Mouse (Mus musculus): ENCODE measurements at regions not wholly inside any gene's neighbourhood (a gene's known extent, or its start where the extent isn't known, plus 50 kb on each side); places are given as distances from the start of the nearest gene placed in this dataset.

GRCm38 (mm10) chr4:91029462-91029861 lies 371.1 kb downstream of the Elavl2 start:
- Histone ChIP-seq H3K36me3 (ENCODE audit: control insufficient read depth, insufficient read depth, low read length, poor library complexity, severe bottlenecking) (no peaks in the 10 kb centered on the region), H3K27ac (ENCODE audit: insufficient read depth, low read depth, low read length, poor library complexity, severe bottlenecking) (no peak overlapping the region), H3K9ac (ENCODE audit: insufficient read depth, low read depth, low read length, poor library complexity, severe bottlenecking) (no peak overlapping the region), H3K9me3 (ENCODE audit: control insufficient read depth, insufficient read depth, low read depth, low read length) (no peaks in the 10 kb centered on the region), H3K4me3 (ENCODE audit: insufficient read depth in 1 of 2, low read depth in 1 of 2, low read length in 2 of 2, poor library complexity in 1 of 2, severe bottlenecking in 1 of 2) (no peak overlapping the region), H3K4me1 (ENCODE audit: control insufficient read depth in 2 of 2, insufficient read depth in 2 of 2, low read length in 2 of 2, poor library complexity in 1 of 2) (no peaks in the 10 kb centered on the region)
- in situ Hi-C loops (cut with MboI; ENCODE audit: low sequenced_read_pairs in 2 of 2, unreplicated experiment in 2 of 2): no loop called here
- DNase-seq (ENCODE audit: low read depth, low spot score): no peak
- no peak for TF ChIP-seq HCFC1 (IDR thresholded peaks at IDR 0.05; ENCODE audit: borderline replicate concordance, insufficient read depth, low read length)
- no peak for TF ChIP-seq ZNF384 (IDR thresholded peaks at IDR 0.05; ENCODE audit: low read depth, low read length)
- TF ChIP-seq CHD2 (IDR thresholded peaks at IDR 0.05; ENCODE audit: low read depth, low read length): no peak
- no peak for TF ChIP-seq MAFK (IDR thresholded peaks at IDR 0.05; ENCODE audit: insufficient read depth, low read depth, low read length)
- no peak for TF ChIP-seq ZC3H11A (IDR thresholded peaks at IDR 0.05; ENCODE audit: borderline replicate concordance, low read depth, low read length)

- Histone ChIP-seq H3K4me1 (ENCODE audit: control insufficient read depth in 2 of 2, insufficient read depth in 2 of 2, low read length in 2 of 2, poor library complexity in 1 of 2) (no peaks in the 10 kb centered on the region), H3K4me3 (ENCODE audit: insufficient read depth in 1 of 2, low read depth in 1 of 2, low read length in 2 of 2, poor library complexity in 1 of 2, severe bottlenecking in 1 of 2) (no peak overlapping the region), H3K9me3 (ENCODE audit: control insufficient read depth, insufficient read depth, low read depth, low read length) (no peaks in the 10 kb centered on the region), H3K27ac (ENCODE audit: insufficient read depth, low read depth, low read length, poor library complexity, severe bottlenecking) (no peak overlapping the region), H3K9ac (ENCODE audit: insufficient read depth, low read depth, low read length, poor library complexity, severe bottlenecking) (no peak overlapping the region), H3K36me3 (ENCODE audit: control insufficient read depth, insufficient read depth, low read length, poor library complexity, severe bottlenecking) (no peaks in the 10 kb centered on the region)
- TF ChIP-seq CHD2 (IDR thresholded peaks at IDR 0.05; ENCODE audit: low read depth, low read length): no peak
- no peak for TF ChIP-seq HCFC1 (IDR thresholded peaks at IDR 0.05; ENCODE audit: borderline replicate concordance, insufficient read depth, low read length)
- TF ChIP-seq ZNF384 (IDR thresholded peaks at IDR 0.05; ENCODE audit: low read depth, low read length): no peak
- TF ChIP-seq MAFK (IDR thresholded peaks at IDR 0.05; ENCODE audit: insufficient read depth, low read depth, low read length): no peak
- no peak for TF ChIP-seq ZC3H11A (IDR thresholded peaks at IDR 0.05; ENCODE audit: borderline replicate concordance, low read depth, low read length)
- in situ Hi-C loops (cut with MboI; ENCODE audit: low sequenced_read_pairs in 2 of 2, unreplicated experiment in 2 of 2): no loop called here
- DNase-seq (ENCODE audit: low read depth, low spot score): no peak
Measured at GRCm38 (mm10) chr4:91028013-91028626, 372.5 kb downstream of the Elavl2 start.

GRCm38 (mm10) chr4:90996388-90997092 lies 404.0 kb downstream of the Elavl2 start:
- Histone ChIP-seq H3K36me3 (ENCODE audit: control insufficient read depth, insufficient read depth, low read length, poor library complexity, severe bottlenecking) (no peaks in the 10 kb centered on the region), H3K4me3 (ENCODE audit: insufficient read depth in 1 of 2, low read depth in 1 of 2, low read length in 2 of 2, poor library complexity in 1 of 2, severe bottlenecking in 1 of 2) (no peak overlapping the region), H3K9ac (ENCODE audit: insufficient read depth, low read depth, low read length, poor library complexity, severe bottlenecking) (no peak overlapping the region), H3K27ac (ENCODE audit: insufficient read depth, low read depth, low read length, poor library complexity, severe bottlenecking) (no peak overlapping the region), H3K9me3 (ENCODE audit: control insufficient read depth, insufficient read depth, low read depth, low read length) (no peaks in the 10 kb centered on the region), H3K4me1 (ENCODE audit: control insufficient read depth in 2 of 2, insufficient read depth in 2 of 2, low read length in 2 of 2, poor library complexity in 1 of 2) (no peaks in the 10 kb centered on the region)
- no peak for TF ChIP-seq HCFC1 (IDR thresholded peaks at IDR 0.05; ENCODE audit: borderline replicate concordance, insufficient read depth, low read length)
- TF ChIP-seq MAFK (IDR thresholded peaks at IDR 0.05; ENCODE audit: insufficient read depth, low read depth, low read length): no peak
- no peak for TF ChIP-seq ZC3H11A (IDR thresholded peaks at IDR 0.05; ENCODE audit: borderline replicate concordance, low read depth, low read length)
- TF ChIP-seq ZNF384 (IDR thresholded peaks at IDR 0.05; ENCODE audit: low read depth, low read length): no peak
- in situ Hi-C loops (cut with MboI; ENCODE audit: low sequenced_read_pairs in 2 of 2, unreplicated experiment in 2 of 2): no loop called here
- DNase-seq (ENCODE audit: low read depth, low spot score): no peak

- no peak for DNase-seq (ENCODE audit: low read depth, low spot score)
- H3K36me3 ChIP-seq (ENCODE audit: control insufficient read depth, insufficient read depth, low read length, poor library complexity, severe bottlenecking): no peaks in the 10 kb centered on the region
- no peak overlapping the region for H3K27ac ChIP-seq (ENCODE audit: insufficient read depth, low read depth, low read length, poor library complexity, severe bottlenecking)
- TF ChIP-seq ZNF384 (IDR thresholded peaks at IDR 0.05; ENCODE audit: low read depth, low read length) (no peak), CHD2 (IDR thresholded peaks at IDR 0.05; ENCODE audit: low read depth, low read length) (no peak), HCFC1 (IDR thresholded peaks at IDR 0.05; ENCODE audit: borderline replicate concordance, insufficient read depth, low read length) (no peak), MAFK (IDR thresholded peaks at IDR 0.05; ENCODE audit: insufficient read depth, low read depth, low read length) (no peak), ZC3H11A (IDR thresholded peaks at IDR 0.05; ENCODE audit: borderline replicate concordance, low read depth, low read length) (no peak)
- no peak overlapping the region for H3K9ac ChIP-seq (ENCODE audit: insufficient read depth, low read depth, low read length, poor library complexity, severe bottlenecking)
- H3K4me3 ChIP-seq (ENCODE audit: insufficient read depth in 1 of 2, low read depth in 1 of 2, low read length in 2 of 2, poor library complexity in 1 of 2, severe bottlenecking in 1 of 2): no peak overlapping the region
- in situ Hi-C loops (cut with MboI; ENCODE audit: low sequenced_read_pairs in 2 of 2, unreplicated experiment in 2 of 2): no loop called here
- no peaks in the 10 kb centered on the region for H3K9me3 ChIP-seq (ENCODE audit: control insufficient read depth, insufficient read depth, low read depth, low read length)
- no peaks in the 10 kb centered on the region for H3K4me1 ChIP-seq (ENCODE audit: control insufficient read depth in 2 of 2, insufficient read depth in 2 of 2, low read length in 2 of 2, poor library complexity in 1 of 2)
Measured at GRCm38 (mm10) chr4:90964658-90965057, 435.9 kb downstream of the Elavl2 start.
